Mouse (Mus musculus) embryonic fibroblast, embryonic 13.5 days (primary cell): ENCODE measurements at regions not wholly inside any gene's neighbourhood (a gene's known extent, or its start where the extent isn't known, plus 50 kb on each side); places are given as distances from the start of the nearest gene placed in this dataset.

ENCODE experiments used
- CTCF ChIP-seq: IDR thresholded peaks from 2 replicates; pipeline ENCODE4 v1.5.1; 2011; ENCODE audit warnings: mild to moderate bottlenecking, control low read depth, low read length, moderate library complexity, borderline replicate concordance; ENCODE audit not compliant: insufficient read depth
- POLR2A ChIP-seq: IDR thresholded peaks from 2 replicates; pipeline ENCODE4 v1.6.1; 2011; ENCODE audit warnings: low read depth, mild to moderate bottlenecking, control low read depth, low read length, moderate library complexity

DNA sequence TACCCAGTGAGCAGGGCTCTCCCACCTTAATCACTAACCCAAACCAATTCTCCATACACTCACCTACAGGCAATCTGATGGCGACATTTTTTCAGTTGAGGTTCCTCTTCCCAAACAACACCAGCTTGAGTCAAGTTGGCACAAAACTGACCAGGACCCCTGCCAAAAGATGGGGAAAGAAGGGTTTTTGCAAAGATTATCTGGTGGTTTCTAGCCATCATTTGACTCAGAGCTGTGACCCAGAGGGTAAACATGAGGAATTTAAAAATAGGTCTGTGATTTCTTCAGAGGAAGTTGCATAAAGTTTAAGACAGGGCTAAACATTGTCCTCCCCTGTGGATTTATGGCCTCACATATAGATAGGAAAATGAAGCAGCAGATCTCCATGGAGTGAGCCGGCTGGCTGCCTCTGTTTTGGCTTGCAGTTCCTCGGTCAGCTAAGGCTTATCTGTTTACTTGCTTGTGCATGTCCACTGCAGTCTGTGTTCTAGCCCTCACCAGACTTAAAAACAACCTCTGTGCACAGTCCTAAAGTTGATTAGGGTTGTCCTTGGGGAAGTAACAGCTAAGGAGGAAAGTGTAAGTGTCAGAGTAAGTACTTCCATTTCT is 87.7 kb upstream of the Cdc42ep3 start:
- TF ChIP-seq CTCF = no peak
- no peak for TF ChIP-seq POLR2A
